Comparison of ENCODE assay signal across 8 mouse cellular contexts in genomic region chr4:117270278-117270677, GRCm38 (mm10). TPM values are rescaled to one million over a fixed set of nuclear protein-coding genes. Genes with fewer than 3 reads are reported as not detected.
DNase-seq lines count a peak whose midpoint lies in the region; ATAC-seq and TF ChIP-seq lines count a peak whose summit lies in the region.

No protein-coding gene starts in this region.

- no peak overlapping the region for H3K27ac ChIP-seq in hindbrain, postnatal 0 days

- no peaks in the 10 kb centered on the region for H3K9me3 ChIP-seq in hindbrain, postnatal 0 days (ENCODE audit: low read length)

- peaks cover 21% of the 10 kb centered on the region; the same call in 1 of the 2 replicates for H3K36me3 ChIP-seq in hindbrain, postnatal 0 days (ENCODE audit: insufficient read depth, low read length)

- DNase-seq in NIH3T3 (ENCODE audit: low read depth) = peak; percentile 91
- peak; percentile 64 for DNase-seq in cerebellum, adult 9-10 months
- peak; percentile 53 to 86 for DNase-seq in frontal cortex, adult 2 months (ENCODE audit: extremely low spot score in 1 of 2, low spot score in 1 of 2)
- peak; percentile 92 for DNase-seq in hindbrain, postnatal 0 days (ENCODE audit: low spot score)
- peak; percentile 75 to 79 for DNase-seq in left cerebral cortex, postnatal 10 days (ENCODE audit: extremely low spot score in 1 of 2, low spot score in 2 of 2)
- peak; percentile 83 to 86 for DNase-seq in right cerebral cortex, postnatal 10 days (ENCODE audit: low spot score in 2 of 2)
- peak; percentile 65 to 72 for DNase-seq in urinary bladder, postnatal 36 days (ENCODE audit: low spot score in 2 of 2)

- intact Hi-C loops in left cerebral cortex, postnatal 10 days (cut with DNase I) = no loop called here

- H3K4me3 ChIP-seq in hindbrain, postnatal 0 days (ENCODE audit: low read length) = no peak overlapping the region

- ATAC-seq in hindbrain, postnatal 0 days = peak; percentile 75
- ATAC-seq in megakaryocyte progenitor cell, adult 5-6 weeks (replicated peaks; ENCODE audit: poor library complexity) = peak; percentile 83

- no peak overlapping the region for H3K9ac ChIP-seq in hindbrain, postnatal 0 days (replicated peaks; ENCODE audit: low read length)

- no peaks in the 10 kb centered on the region for H3K27me3 ChIP-seq in hindbrain, postnatal 0 days (ENCODE audit: insufficient read depth, low read length)

- H3K4me1 ChIP-seq in hindbrain, postnatal 0 days (ENCODE audit: insufficient read depth, low read length) = no peaks in the 10 kb centered on the region

- H3K4me2 ChIP-seq in hindbrain, postnatal 0 days (ENCODE audit: low read depth, low read length) = no peak overlapping the region

- 9% methylated on average over 6 of the region's 6 CpGs for WGBS in hindbrain, postnatal 0 days

- peak; percentile 97 for TF ChIP-seq CTCF in hindbrain, postnatal 0 days (IDR thresholded peaks at IDR 0.05; ENCODE audit: low read depth)

RNA-seq across cellular contexts. Expression of gene Armh1, which starts 18.4 kb away (rescaled TPM):
- polyA plus RNA-seq in frontal cortex, adult 2 months (2012; rRNA removed) = 0.67 and 1.00 TPM in 2 replicates
- 3.2 and 3.6 TPM in 2 replicates for total RNA-seq in hindbrain, postnatal 0 days (2014; rRNA removed)
- 2.6 and 3.0 TPM in 2 replicates for polyA plus RNA-seq in hindbrain, postnatal 0 days (2015; fragmentation: Nextera tagmentation; extraction: Ambion mirVana)
- total RNA-seq in left cerebral cortex, postnatal 10 days (2021) = 1 to 10 TPM in 1 of 2 experiments, under 1 TPM in 1; 0.81 to 1.8 TPM
- not detected in 2 replicates for total RNA-seq in megakaryocyte progenitor cell, adult 5-6 weeks (2015)
- not detected in 2 replicates for total RNA-seq in megakaryocyte progenitor cell, adult 5-6 weeks (2017)

RNA-seq across cellular contexts. Expression of gene Tmem53, which starts 18.5 kb away (rescaled TPM):
- 6.3 and 7.9 TPM in 2 replicates for polyA plus RNA-seq in frontal cortex, adult 2 months (2012; rRNA removed)
- 7.5 and 16.5 TPM in 2 replicates for total RNA-seq in hindbrain, postnatal 0 days (2014; rRNA removed)
- 14.0 and 14.5 TPM in 2 replicates for polyA plus RNA-seq in hindbrain, postnatal 0 days (2015; fragmentation: Nextera tagmentation; extraction: Ambion mirVana)
- total RNA-seq in left cerebral cortex, postnatal 10 days (2021) = 1 to 10 TPM; 2.0 to 3.2 TPM
- total RNA-seq in megakaryocyte progenitor cell, adult 5-6 weeks (2015) = 6.2 and 8.5 TPM in 2 replicates
- 1.7 and 4.9 TPM in 2 replicates for total RNA-seq in megakaryocyte progenitor cell, adult 5-6 weeks (2017)
